Comparison of ENCODE assay signal across 14 mouse cellular contexts in the genomic region with DNA sequence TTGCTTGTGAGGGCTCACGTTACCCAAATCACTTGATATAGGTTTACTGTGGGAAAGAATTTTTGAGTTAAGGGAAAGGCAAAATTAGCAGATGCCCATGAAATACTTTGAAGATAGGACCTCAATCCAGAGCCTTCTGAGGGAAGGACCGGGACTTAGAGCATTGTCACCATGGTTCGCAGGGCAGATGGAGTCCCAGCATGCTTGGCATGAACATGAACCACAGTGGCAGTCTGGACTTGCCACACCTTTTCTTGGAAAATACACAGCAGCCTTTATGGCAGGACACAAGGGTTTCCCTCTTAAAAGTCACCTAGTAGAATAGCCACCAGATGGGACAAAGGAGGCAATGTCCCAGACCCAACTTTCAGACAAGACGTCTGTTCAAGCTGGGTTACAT.
"Had no signal": no experiment of that assay in that cellular context is flagged by ENCODE, and none has a peak within 500 bp of the region (broad histone marks: within the 10 kb centered on the region; RNA-seq: fewer than 3 reads in every experiment).

No protein-coding gene starts in this region.

- H3K4me1 ChIP-seq: limb, embryonic 15.5 days; liver, embryonic 12.5 days had no signal

- DNase-seq: kidney, adult 9 months; kidney, postnatal 4 days; lung, embryonic 14.5 days; midbrain, embryonic 14.5 days; retina, postnatal 1 day; right cerebral cortex, postnatal 4 days; spleen, adult 18-20 months; thymus, adult 2 months; thymus, postnatal 25 days had no signal

- H3K4me3 ChIP-seq: layer of hippocampus, adult 2 months; limb, embryonic 15.5 days; liver, embryonic 12.5 days; neural tube, embryonic 13.5 days had no signal

- H3K9me3 ChIP-seq: limb, embryonic 15.5 days; liver, embryonic 12.5 days; neural tube, embryonic 13.5 days had no signal

- H3K4me2 ChIP-seq: limb, embryonic 15.5 days; liver, embryonic 12.5 days; lung, embryonic 14.5 days; neural tube, embryonic 13.5 days had no signal

- H3K27me3 ChIP-seq: limb, embryonic 15.5 days; liver, embryonic 12.5 days; neural tube, embryonic 13.5 days had no signal

- H3K27ac ChIP-seq: kidney, postnatal 0 days; layer of hippocampus, adult 2 months; limb, embryonic 15.5 days; liver, embryonic 12.5 days; neural tube, embryonic 13.5 days had no signal

- ATAC-seq: liver, embryonic 12.5 days had no signal

- H3K36me3 ChIP-seq: limb, embryonic 15.5 days; liver, embryonic 12.5 days; neural tube, embryonic 13.5 days had no signal

- H3K9ac ChIP-seq: limb, embryonic 15.5 days; liver, embryonic 12.5 days; lung, embryonic 14.5 days; neural tube, embryonic 13.5 days had no signal
